Mouse (Mus musculus) kidney, adult 11 months (tissue): ENCODE data around the gene Sf3a3.

Experiments used
- DNase-seq: peaks from one replicate; pipeline ENCODE4 v3.0.0; 2022

Gene Sf3a3

GRCm38 (mm10) chr4:124714545-124715481, at the start of gene Sf3a3:
Gene Sf3a3, plus strand, starts transcription at chr4:124714776.
- DNase-seq = peak; percentile 92

- DNase-seq = no peak
These were observed 47.0 kb upstream of the Sf3a3 start for GRCm38 (mm10) chr4:124667476-124668033.

- DNase-seq = no peak
These were observed 46.5 kb upstream of the Sf3a3 start for GRCm38 (mm10) chr4:124668078-124668477.

- peak; percentile 73 for DNase-seq
These were observed 44.3 kb upstream of the Sf3a3 start for GRCm38 (mm10) chr4:124670232-124670631.

GRCm38 (mm10) chr4:124671583-124671982, 43.0 kb upstream of the Sf3a3 start:
- DNase-seq = no peak

GRCm38 (mm10) chr4:124672347-124673320, 41.9 kb upstream of the Sf3a3 start:
- DNase-seq = no peak

GRCm38 (mm10) chr4:124674334-124675032, 40.1 kb upstream of the Sf3a3 start:
- no peak for DNase-seq

- no peak for DNase-seq
These were observed 39.5 kb upstream of the Sf3a3 start for GRCm38 (mm10) chr4:124675037-124675436.

GRCm38 (mm10) chr4:124675958-124676357, 38.6 kb upstream of the Sf3a3 start:
- DNase-seq = no peak

- no peak for DNase-seq
These were observed 32.3 kb upstream of the Sf3a3 start for GRCm38 (mm10) chr4:124682270-124682669.

- no peak for DNase-seq
These were observed 31.1 kb upstream of the Sf3a3 start for GRCm38 (mm10) chr4:124683474-124683873.

GRCm38 (mm10) chr4:124685004-124685403, 29.6 kb upstream of the Sf3a3 start:
- no peak for DNase-seq

GRCm38 (mm10) chr4:124685453-124685852, 29.1 kb upstream of the Sf3a3 start:
- DNase-seq = no peak

GRCm38 (mm10) chr4:124685897-124686402, 28.6 kb upstream of the Sf3a3 start:
- DNase-seq = no peak

- no peak for DNase-seq
These were observed 23.1 kb upstream of the Sf3a3 start for GRCm38 (mm10) chr4:124691455-124691854.

- DNase-seq = no peak
These were observed 22.1 kb upstream of the Sf3a3 start for GRCm38 (mm10) chr4:124692416-124692861.

GRCm38 (mm10) chr4:124693135-124693894, 21.3 kb upstream of the Sf3a3 start, which contains the start of gene Utp11:
Gene Utp11, minus strand, starts transcription at chr4:124693600.
- peak; percentile 96 for DNase-seq

GRCm38 (mm10) chr4:124694572-124694971, 20.0 kb upstream of the Sf3a3 start:
- DNase-seq = no peak

- DNase-seq = peak; percentile 75
These were observed 18.6 kb upstream of the Sf3a3 start for GRCm38 (mm10) chr4:124695786-124696516.

GRCm38 (mm10) chr4:124699791-124700190, 14.8 kb upstream of the Sf3a3 start:
- DNase-seq = no peak
